Mouse (Mus musculus): ENCODE data around the gene Gm20662. TPM values are rescaled to one million over a fixed set of nuclear protein-coding genes. Genes with fewer than 3 reads are reported as not detected.

The Gm20662 gene
- total RNA-seq (2021), result 1 to 10 TPM; 1.6 to 3.8 TPM

GRCm38 (mm10) chr9:107996049-107996448 lies at the start of gene Gm20662:
Gm20662 (plus strand) TSS chr9:107996349.
- no peak for DNase-seq

- no peak for DNase-seq
Measured at GRCm38 (mm10) chr9:107947241-107948194, 48.6 kb upstream of the Gm20662 start.

- no peak for DNase-seq
Measured at GRCm38 (mm10) chr9:107949184-107949921, 46.8 kb upstream of the Gm20662 start.

- no peak for DNase-seq
Measured at GRCm38 (mm10) chr9:107949922-107950235, 46.3 kb upstream of the Gm20662 start, which contains the start of gene Traip. Traip (plus strand) TSS chr9:107950136.

GRCm38 (mm10) chr9:107950460-107951355 lies 45.4 kb upstream of the Gm20662 start:
- peak; percentile 85 to 86 for DNase-seq

GRCm38 (mm10) chr9:107955613-107956289 lies 40.4 kb upstream of the Gm20662 start:
- DNase-seq, result no peak

GRCm38 (mm10) chr9:107957141-107957540 lies 39.0 kb upstream of the Gm20662 start:
- DNase-seq, result no peak

- no peak for DNase-seq
Measured at GRCm38 (mm10) chr9:107959896-107960295, 36.3 kb upstream of the Gm20662 start.

GRCm38 (mm10) chr9:107960928-107961327 lies 35.2 kb upstream of the Gm20662 start:
- DNase-seq, result no peak

GRCm38 (mm10) chr9:107961351-107961762 lies 34.8 kb upstream of the Gm20662 start:
- peak; percentile 72 to 79 for DNase-seq

GRCm38 (mm10) chr9:107961881-107962280 lies 34.3 kb upstream of the Gm20662 start:
- DNase-seq, result peak in 1 of 2 experiments; percentile 62

GRCm38 (mm10) chr9:107962916-107963315 lies 33.2 kb upstream of the Gm20662 start:
- no peak for DNase-seq

GRCm38 (mm10) chr9:107963700-107964099 lies 32.4 kb upstream of the Gm20662 start:
- DNase-seq, result no peak

GRCm38 (mm10) chr9:107964681-107965080 lies 31.5 kb upstream of the Gm20662 start:
- DNase-seq, result no peak

- no peak for DNase-seq
Measured at GRCm38 (mm10) chr9:107966676-107967075, 29.5 kb upstream of the Gm20662 start.

GRCm38 (mm10) chr9:107967437-107967836 lies 28.7 kb upstream of the Gm20662 start:
- DNase-seq, result no peak

- DNase-seq, result no peak
Measured at GRCm38 (mm10) chr9:107968531-107968930, 27.6 kb upstream of the Gm20662 start.

- DNase-seq, result no peak
Measured at GRCm38 (mm10) chr9:107970311-107970710, 25.8 kb upstream of the Gm20662 start.

- no peak for DNase-seq
Measured at GRCm38 (mm10) chr9:107971690-107972541, 24.2 kb upstream of the Gm20662 start.

- no peak for DNase-seq
Measured at GRCm38 (mm10) chr9:107974491-107975171, 21.5 kb upstream of the Gm20662 start.

Measured in layer of hippocampus, postnatal 36 days (tissue).